Mouse (Mus musculus) brain, embryonic 14.5 days (tissue): ENCODE data around the gene Myct1.

ENCODE experiments used
- CTCF ChIP-seq: fragments of 200-500 bp; IDR thresholded peaks from 2 replicates; pipeline ENCODE4 v1.5.1; 2012; ENCODE audit warnings: inconsistent platforms, mild to moderate bottlenecking, moderate library complexity, borderline replicate concordance; ENCODE audit not compliant: insufficient read depth, insufficient read length; ENCODE audit errors: extremely low read depth
- POLR2A ChIP-seq: fragments of 200-500 bp; IDR thresholded peaks from 2 replicates; pipeline ENCODE4 v1.6.1; 2012; ENCODE audit warnings: mild to moderate bottlenecking, inconsistent platforms, borderline replicate concordance; ENCODE audit not compliant: poor library complexity, insufficient read depth, insufficient read length, severe bottlenecking; ENCODE audit errors: extremely low read depth

GRCm38 (mm10) chr10:5549871-5550167 is 43.8 kb upstream of the Myct1 start:
- TF ChIP-seq POLR2A (no peak), CTCF (no peak)
